Mouse (Mus musculus) embryonic facial prominence, embryonic 11.5 days (tissue): Measurements from ENCODE around the gene Lgr4. TPM values are rescaled to one million over a fixed set of nuclear protein-coding genes. Genes with fewer than 3 reads are reported as not detected.

Experiments used
- ATAC-seq: fragments of 200-750 bp; cut with Nextera tagmentation; replicated peaks from 2 replicates; pipeline ENCODE4 v1.8.0; 2017; ENCODE audit warnings: low read depth; ENCODE audit not compliant: insufficient number of reproducible peaks, low FRiP score, low TSS enrichment
- DNase-seq: peaks from one replicate; pipeline ENCODE4 v3.0.0-alpha.2; 2015; ENCODE audit warnings: low spot score
- H3K27ac ChIP-seq: fragments of 300-500 bp; sonication (generic); replicated peaks from 2 replicates; pipeline ENCODE4 v1.5.1; 2014; ENCODE audit warnings: mild to moderate bottlenecking, low read depth, low read length, control low read depth
- H3K27me3 ChIP-seq: fragments of 300-500 bp; sonication (generic); 2 replicates; pipeline ENCODE4 v1.6.1; 2014; ENCODE audit warnings: mild to moderate bottlenecking, low read length, moderate library complexity, mixed read lengths; ENCODE audit not compliant: control insufficient read depth, insufficient read depth
- H3K36me3 ChIP-seq: fragments of 300-500 bp; sonication (generic); replicated peaks from 2 replicates; pipeline ENCODE4 v1.6.1; 2014; ENCODE audit warnings: low read depth, mild to moderate bottlenecking, low read length, moderate library complexity, mixed read lengths; ENCODE audit not compliant: control insufficient read depth, insufficient read depth
- H3K4me1 ChIP-seq: fragments of 300-500 bp; sonication (generic); 2 replicates; pipeline ENCODE4 v1.6.1; 2014; ENCODE audit warnings: low read length, mixed read lengths; ENCODE audit not compliant: control insufficient read depth, insufficient read depth
- H3K4me2 ChIP-seq: fragments of 300-500 bp; sonication (generic); 2 replicates; pipeline ENCODE4 v1.6.1; 2014; ENCODE audit warnings: low read depth, mild to moderate bottlenecking, control low read depth, low read length, moderate library complexity
- H3K4me3 ChIP-seq: fragments of 300-500 bp; sonication (generic); 2 replicates; pipeline ENCODE4 v1.5.1; 2014; ENCODE audit warnings: low read depth, low read length, control low read depth
- H3K9ac ChIP-seq: fragments of 300-500 bp; sonication (generic); replicated peaks from 2 replicates; pipeline ENCODE4 v1.6.1; 2014; ENCODE audit warnings: mild to moderate bottlenecking, control low read depth, low read length
- H3K9me3 ChIP-seq: fragments of 300-500 bp; sonication (generic); replicated peaks from 2 replicates; pipeline ENCODE4 v1.6.1; 2016; ENCODE audit warnings: mild to moderate bottlenecking, low read length, inconsistent platforms, mixed read lengths; ENCODE audit not compliant: control insufficient read depth
- WGBS: fragments of 180-500 bp; shearing (Covaris S2); extraction: QIAGEN DNeasy Blood & Tissue Kit; methylation state at CpG from one replicate; pipeline ENCODE4 v1.1.7; 2014; 5-methylcytosine and 5-hydroxymethylcytosine counted together
- polyA plus RNA-seq: library from polyadenylated mRNA; unstranded; fragments of >200 nt; fragmentation: Nextera tagmentation; extraction: Ambion mirVana; gene quantifications from 2 replicates; pipeline ENCODE4 v1.2.1, GENCODE M21; 2014

Lgr4 gene
- polyA plus RNA-seq, 1 experiment from 2014 or later = 17.2 TPM

DNA sequence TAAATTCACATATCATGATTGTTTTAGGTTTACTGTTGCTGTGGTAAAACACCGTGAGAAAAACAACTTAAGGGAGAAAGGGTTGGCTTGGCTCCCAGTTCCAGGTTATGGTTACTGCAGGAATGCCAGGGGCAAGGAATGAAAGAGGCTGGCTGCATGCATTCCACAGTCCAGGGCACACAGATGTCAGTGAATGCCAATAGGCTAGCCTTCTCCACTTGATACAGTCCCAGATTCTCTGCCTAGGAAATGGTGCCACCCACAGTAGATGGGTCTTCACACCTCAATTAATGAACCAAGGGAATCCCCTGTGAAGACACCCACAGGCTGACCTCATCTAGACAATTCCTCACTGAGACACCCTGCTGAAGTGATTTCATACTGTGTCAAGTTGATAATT is 87.2 kb downstream of the Lgr4 start:
- DNase-seq (no peak), ATAC-seq (no peak)
- Histone ChIP-seq H3K4me3 (no peak overlapping the region), H3K36me3 (no peaks in the 10 kb centered on the region; the same call in 1 of the 2 replicates), H3K4me2 (no peak overlapping the region), H3K9me3 (no peaks in the 10 kb centered on the region), H3K27ac (no peak overlapping the region), H3K4me1 (no peaks in the 10 kb centered on the region), H3K9ac (no peak overlapping the region), H3K27me3 (no peaks in the 10 kb centered on the region)
- WGBS = 86% methylated on average over 1 of the region's 1 CpGs

DNA sequence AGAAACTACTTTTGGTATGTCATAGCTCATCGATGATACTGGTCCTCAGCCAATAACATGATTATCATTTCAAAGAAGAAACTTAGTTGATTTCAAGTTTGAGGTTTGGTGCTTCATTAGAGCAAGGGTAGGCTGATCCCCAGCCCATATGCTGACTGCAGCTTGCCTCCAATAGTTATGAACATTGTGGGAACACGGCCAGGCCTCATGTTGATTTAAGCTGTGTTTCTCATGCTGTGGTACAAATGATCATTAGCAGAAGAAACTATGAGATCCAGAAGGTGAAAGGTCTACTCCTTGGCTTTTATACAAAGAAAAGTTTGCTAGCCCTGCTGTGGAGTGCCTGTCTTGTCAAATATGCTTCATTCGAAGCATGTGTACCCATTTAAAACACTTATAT is 87.7 kb downstream of the Lgr4 start:
- Histone ChIP-seq H3K27me3 (no peaks in the 10 kb centered on the region), H3K36me3 (no peaks in the 10 kb centered on the region; the same call in 1 of the 2 replicates), H3K9ac (no peak overlapping the region), H3K27ac (no peak overlapping the region), H3K4me3 (no peak overlapping the region), H3K4me2 (no peak overlapping the region), H3K4me1 (no peaks in the 10 kb centered on the region), H3K9me3 (no peaks in the 10 kb centered on the region)
- ATAC-seq (no peak), DNase-seq (no peak)
- 79% methylated on average over 3 of the region's 3 CpGs for WGBS

- WGBS = 75% methylated on average over 3 of the region's 3 CpGs
- ATAC-seq = no peak
- no peak for DNase-seq
- Histone ChIP-seq H3K36me3 (no peaks in the 10 kb centered on the region; the same call in 1 of the 2 replicates), H3K9ac (no peak overlapping the region), H3K27ac (no peak overlapping the region), H3K27me3 (no peaks in the 10 kb centered on the region), H3K4me1 (no peaks in the 10 kb centered on the region), H3K4me2 (no peak overlapping the region), H3K9me3 (no peaks in the 10 kb centered on the region), H3K4me3 (no peak overlapping the region)
These were observed 88.3 kb downstream of the Lgr4 start for GRCm38 (mm10) chr2:110005596-110006239.

DNA sequence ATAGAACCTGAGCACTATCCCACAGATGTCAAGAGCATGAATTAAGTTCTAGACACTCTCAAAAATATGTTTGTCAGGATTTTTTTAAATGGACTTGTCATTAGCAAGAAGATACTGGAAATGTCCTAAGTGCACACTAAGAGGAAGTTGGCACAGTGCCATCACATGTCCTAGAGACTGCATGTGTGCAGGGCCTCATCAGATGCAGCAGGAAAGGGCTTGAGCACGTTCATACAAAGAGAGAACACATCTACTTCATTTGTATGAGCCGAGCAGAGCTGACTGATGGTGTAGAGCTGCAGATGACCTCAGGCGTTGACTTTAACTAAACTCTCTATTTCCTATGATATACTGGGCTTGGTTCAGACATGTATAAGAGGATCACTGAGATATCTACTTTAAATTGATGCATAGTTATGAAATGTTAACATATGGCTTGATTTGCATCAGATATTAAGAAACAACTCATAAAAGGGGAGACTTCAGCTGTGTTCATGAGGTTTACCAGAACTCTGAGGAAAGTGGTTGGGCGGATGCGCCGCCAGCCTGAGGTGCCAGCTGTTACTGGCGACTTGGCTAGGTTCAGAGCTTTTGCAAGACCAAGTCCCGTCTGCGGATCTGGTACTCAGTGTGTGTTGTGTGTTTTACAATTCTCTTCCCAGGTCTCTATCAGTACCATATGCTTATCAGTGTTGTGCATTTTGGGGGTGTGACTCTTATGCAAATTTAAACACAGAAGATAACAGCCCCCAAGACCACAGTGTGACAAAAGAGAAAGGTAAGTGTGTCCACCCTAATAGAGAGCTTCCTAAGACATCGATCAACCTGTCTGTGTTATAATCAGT is 90.2 kb downstream of the Lgr4 start:
- Histone ChIP-seq H3K4me2 (no peak overlapping the region), H3K4me3 (no peak overlapping the region), H3K9ac (no peak overlapping the region), H3K9me3 (no peaks in the 10 kb centered on the region), H3K27me3 (no peaks in the 10 kb centered on the region), H3K36me3 (no peaks in the 10 kb centered on the region; the same call in none of the 2 replicates), H3K27ac (no peak overlapping the region), H3K4me1 (no peaks in the 10 kb centered on the region)
- 92% methylated on average over 10 of the region's 10 CpGs for WGBS
- no peak for DNase-seq
- ATAC-seq = no peak

DNA sequence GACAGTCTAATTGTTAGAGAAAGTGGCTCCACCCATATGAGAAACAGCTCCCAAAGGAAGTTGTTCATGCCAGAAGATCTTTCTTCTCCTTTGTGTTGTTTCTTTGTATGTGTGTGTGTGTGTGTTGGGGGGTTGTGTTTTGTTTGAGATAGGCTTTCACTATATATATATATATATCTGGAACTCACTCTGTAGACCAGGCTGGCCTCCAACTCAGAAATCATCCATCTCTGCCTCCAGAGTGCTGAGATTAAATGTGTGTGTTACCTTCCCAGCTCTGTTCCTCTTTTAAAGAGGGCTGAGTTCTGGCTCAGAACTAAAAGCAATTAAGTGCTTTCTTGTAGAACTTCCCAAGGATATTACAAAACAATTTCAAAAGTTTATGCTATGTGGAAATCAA is 92.0 kb downstream of the Lgr4 start:
- H3K4me3 ChIP-seq = no peak overlapping the region
- DNase-seq = no peak
- H3K27ac ChIP-seq = no peak overlapping the region
- H3K36me3 ChIP-seq = no peaks in the 10 kb centered on the region; the same call in none of the 2 replicates
- no peak overlapping the region for H3K4me2 ChIP-seq
- no peaks in the 10 kb centered on the region for H3K4me1 ChIP-seq
- H3K9ac ChIP-seq = no peak overlapping the region
- ATAC-seq = no peak
- no peaks in the 10 kb centered on the region for H3K27me3 ChIP-seq
- H3K9me3 ChIP-seq = no peaks in the 10 kb centered on the region

GRCm38 (mm10) chr2:110012184-110012725 is 94.8 kb downstream of the Lgr4 start:
- H3K9me3 ChIP-seq = no peaks in the 10 kb centered on the region
- WGBS = 91% methylated on average over 13 of the region's 13 CpGs
- ATAC-seq (no peak), DNase-seq (no peak)
- H3K27ac ChIP-seq = no peak overlapping the region
- no peak overlapping the region for H3K4me2 ChIP-seq
- H3K36me3 ChIP-seq = no peaks in the 10 kb centered on the region; the same call in none of the 2 replicates
- no peak overlapping the region for H3K4me3 ChIP-seq
- no peaks in the 10 kb centered on the region for H3K4me1 ChIP-seq
- H3K9ac ChIP-seq = no peak overlapping the region
- H3K27me3 ChIP-seq = no peaks in the 10 kb centered on the region

- Histone ChIP-seq H3K4me3 (peak overlapping the region; percentile 60), H3K9me3 (no peaks in the 10 kb centered on the region), H3K27ac (no peak overlapping the region), H3K36me3 (no peaks in the 10 kb centered on the region; the same call in 1 of the 2 replicates), H3K27me3 (no peaks in the 10 kb centered on the region), H3K9ac (peak overlapping the region; percentile 90), H3K4me1 (no peaks in the 10 kb centered on the region), H3K4me2 (peak overlapping the region; percentile 48; the same call in 1 of the 2 replicates)
- ATAC-seq (no peak), DNase-seq (no peak)
- WGBS = 49% methylated on average over 7 of the region's 7 CpGs
These were observed 99.6 kb downstream of the Lgr4 start for GRCm38 (mm10) chr2:110017087-110017486.
